Mouse (Mus musculus) C2C12 (cell line): ENCODE measurements around the gene Cep250. TPM values are rescaled to one million over a fixed set of nuclear protein-coding genes. Genes with fewer than 3 reads are reported as not detected.

Experiments used
- H3K27me3 ChIP-seq: one replicate; pipeline ENCODE4 v1.6.1; 2011; ENCODE audit not compliant: control insufficient read depth, insufficient read depth, insufficient read length
- H3K36me3 ChIP-seq: one replicate; pipeline ENCODE4 v1.6.1; 2011; ENCODE audit not compliant: control insufficient read depth, insufficient read depth
- H3K4me3 ChIP-seq: one replicate; pipeline ENCODE4 v1.5.1; 2011; ENCODE audit warnings: mild to moderate bottlenecking, control low read depth; ENCODE audit not compliant: poor library complexity, insufficient read depth, severe bottlenecking
- H3K79me2 ChIP-seq: one replicate; pipeline ENCODE4 v1.6.1; 2011; ENCODE audit not compliant: control insufficient read depth, insufficient read depth
- H3K79me3 ChIP-seq: one replicate; pipeline ENCODE4 v1.6.1; 2011; ENCODE audit warnings: low read depth, control low read depth
- H3ac ChIP-seq: one replicate; pipeline ENCODE3; 2011; ENCODE audit warnings: low read depth; ENCODE audit not compliant: control insufficient read depth, insufficient read length
- CEBPB ChIP-seq: IDR thresholded peaks from one replicate; pipeline ENCODE4 v1.6.1; 2011; ENCODE audit warnings: low read depth, mild to moderate bottlenecking, control low read depth, moderate library complexity
- CTCF ChIP-seq: IDR thresholded peaks from one replicate; pipeline ENCODE4 v1.5.1; 2011; ENCODE audit not compliant: control insufficient read depth, insufficient read depth, insufficient read length
- FOSL1 ChIP-seq: IDR thresholded peaks from one replicate; pipeline ENCODE4 v1.8.0; 2011; ENCODE audit warnings: mild to moderate bottlenecking, low read length; ENCODE audit not compliant: poor library complexity, insufficient read depth, severe bottlenecking
- MAX ChIP-seq: IDR thresholded peaks from one replicate; pipeline ENCODE4 v1.6.1; 2011; ENCODE audit warnings: mild to moderate bottlenecking, control low read depth
- MYOD1 ChIP-seq: IDR thresholded peaks from one replicate; pipeline ENCODE4 v1.6.1; 2011; ENCODE audit warnings: low read depth; ENCODE audit not compliant: control insufficient read depth, insufficient read length
- MYOG ChIP-seq: IDR thresholded peaks from one replicate; pipeline ENCODE4 v1.6.1; 2011; ENCODE audit not compliant: control insufficient read depth, insufficient read length; ENCODE audit errors: extremely low read depth
- USF1 ChIP-seq: IDR thresholded peaks from one replicate; pipeline ENCODE4 v1.6.1; 2011; ENCODE audit warnings: low read depth, mild to moderate bottlenecking, control low read depth, moderate library complexity
- polyA plus RNA-seq: library from polyadenylated mRNA; unstranded; fragments of >200 nt; fragmentation: generic; extraction: Trizol; gene quantifications from one replicate; pipeline ENCODE4 v1.2.1, GENCODE M21; 2012; ENCODE audit warnings: missing spikeins

The Cep250 gene
- polyA plus RNA-seq, 1 experiment: 24.1 TPM

DNA sequence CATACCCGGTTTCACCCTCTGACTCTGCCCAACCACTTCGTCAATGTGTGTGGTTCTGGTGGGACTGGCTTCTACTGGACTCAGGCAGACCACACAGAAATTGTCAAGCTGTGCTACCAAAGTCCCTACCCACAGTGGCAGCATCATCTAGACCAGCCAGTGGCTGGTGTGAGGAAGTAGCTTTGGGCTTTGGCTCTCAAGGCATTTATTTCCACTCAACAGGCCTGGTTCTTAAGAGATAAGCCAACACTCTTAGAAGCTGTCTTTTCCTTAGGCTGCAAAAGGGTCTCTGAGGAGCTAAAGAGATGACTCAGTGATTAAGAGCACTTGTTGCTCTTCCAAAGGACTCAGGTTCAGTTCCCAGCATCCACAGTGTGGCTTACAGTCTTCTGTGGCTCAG lies 65.5 kb downstream of the Cep250 start:
- no peak overlapping the region for H3ac ChIP-seq
- TF ChIP-seq FOSL1 (no peak), MYOD1 (no peak), CTCF (no peak), CEBPB (no peak), MYOG (no peak), MAX (no peak)
- no peak overlapping the region for H3K4me3 ChIP-seq
- no peaks in the 10 kb centered on the region for H3K79me3 ChIP-seq
- H3K79me2 ChIP-seq: no peaks in the 10 kb centered on the region
- H3K27me3 ChIP-seq: no peaks in the 10 kb centered on the region
- H3K36me3 ChIP-seq: peaks cover 17% of the 10 kb centered on the region

DNA sequence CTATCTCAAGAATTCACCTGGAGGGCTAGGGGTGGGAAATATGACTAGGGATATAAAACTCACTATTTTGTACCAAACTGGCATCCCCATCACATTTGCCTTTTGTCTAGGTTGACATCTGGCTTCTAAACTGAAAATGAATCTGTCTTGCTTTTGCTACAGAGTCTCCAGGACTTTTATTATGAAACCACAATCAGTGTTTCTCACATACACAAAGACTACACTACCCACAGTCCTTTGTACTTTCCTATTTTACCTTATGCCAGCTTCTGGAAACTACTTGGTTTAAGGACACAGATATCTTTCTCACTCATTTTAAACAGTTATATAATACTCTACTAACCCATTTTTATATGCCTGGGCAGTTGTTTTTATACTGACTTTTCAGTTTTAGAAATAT lies 69.2 kb downstream of the Cep250 start:
- no peaks in the 10 kb centered on the region for H3K36me3 ChIP-seq
- H3K4me3 ChIP-seq: no peak overlapping the region
- H3K79me3 ChIP-seq: no peaks in the 10 kb centered on the region
- H3K79me2 ChIP-seq: no peaks in the 10 kb centered on the region
- peaks cover 8% of the 10 kb centered on the region for H3K27me3 ChIP-seq
- TF ChIP-seq MAX (no peak), MYOG (no peak), CTCF (no peak), CEBPB (no peak), FOSL1 (no peak), MYOD1 (no peak), USF1 (no peak)
- H3ac ChIP-seq: no peak overlapping the region

DNA sequence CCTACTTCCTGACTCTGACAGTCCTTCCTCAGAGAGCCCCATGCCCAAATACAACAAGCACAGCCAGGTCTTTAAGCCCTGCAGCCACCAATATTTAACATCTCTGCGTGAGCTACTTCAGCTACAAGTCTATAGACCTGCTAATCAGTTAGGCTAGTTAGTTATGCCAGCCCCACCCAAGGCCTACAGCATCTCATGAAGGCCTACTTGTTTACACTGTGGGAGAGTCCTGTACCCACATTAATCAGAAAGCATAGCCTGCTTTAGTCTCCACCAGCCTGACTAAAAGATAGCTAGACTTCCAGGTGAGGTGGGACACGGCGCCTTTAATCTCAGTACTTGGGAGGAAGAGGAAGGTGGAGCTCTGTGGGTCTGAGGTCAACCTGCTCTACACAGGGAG lies 83.1 kb downstream of the Cep250 start:
- no peaks in the 10 kb centered on the region for H3K79me2 ChIP-seq
- H3K36me3 ChIP-seq: no peaks in the 10 kb centered on the region
- TF ChIP-seq MAX (no peak), MYOG (no peak), CEBPB (no peak), USF1 (no peak), CTCF (no peak), MYOD1 (no peak), FOSL1 (no peak)
- no peak overlapping the region for H3K4me3 ChIP-seq
- H3ac ChIP-seq: no peak overlapping the region
- no peaks in the 10 kb centered on the region for H3K79me3 ChIP-seq
- H3K27me3 ChIP-seq: peaks cover 60% of the 10 kb centered on the region

DNA sequence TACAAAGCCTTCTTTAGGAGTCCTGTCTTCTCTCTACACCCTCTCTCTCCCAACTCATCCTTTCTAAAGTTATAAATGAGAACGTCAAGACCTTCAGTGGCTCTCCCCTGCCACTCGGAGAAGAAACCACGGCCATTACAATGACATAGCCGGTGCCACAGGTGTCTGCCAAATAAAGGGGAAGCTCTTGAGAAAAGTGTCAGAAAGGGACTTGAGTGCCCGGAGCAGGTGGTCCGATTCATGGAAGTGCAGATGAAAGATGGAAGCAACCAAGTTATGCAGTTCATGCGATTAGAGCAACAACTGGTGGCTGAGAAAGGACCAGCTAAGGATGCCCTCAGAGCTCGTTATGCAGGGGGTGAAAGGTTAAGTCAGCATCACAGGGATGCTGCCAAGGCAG lies 86.6 kb downstream of the Cep250 start:
- H3K27me3 ChIP-seq: peaks cover 56% of the 10 kb centered on the region
- TF ChIP-seq MYOG (no peak), MAX (no peak), CEBPB (no peak), MYOD1 (no peak), CTCF (no peak), USF1 (no peak), FOSL1 (no peak)
- H3ac ChIP-seq: no peak overlapping the region
- H3K79me3 ChIP-seq: no peaks in the 10 kb centered on the region
- no peak overlapping the region for H3K4me3 ChIP-seq
- H3K79me2 ChIP-seq: no peaks in the 10 kb centered on the region
- no peaks in the 10 kb centered on the region for H3K36me3 ChIP-seq

DNA sequence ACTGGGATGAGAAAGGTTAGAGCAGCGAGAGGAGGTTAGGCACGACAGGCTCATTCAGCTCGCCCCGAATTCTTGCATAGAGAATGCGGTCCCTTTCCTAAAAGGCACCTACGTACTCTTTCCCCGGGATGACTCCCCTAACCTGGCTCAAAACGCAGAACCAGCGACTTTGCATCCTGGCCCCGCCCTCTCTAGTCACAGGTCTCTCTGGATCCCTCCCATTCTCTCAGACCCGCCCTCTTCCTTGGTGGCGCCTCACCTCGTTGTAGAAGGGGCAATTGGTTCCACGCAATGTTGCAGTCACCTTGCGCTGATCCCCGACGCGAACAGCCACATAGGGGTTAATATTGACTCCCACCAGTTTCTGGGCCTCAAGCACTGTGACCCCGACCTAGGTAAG lies 91.7 kb downstream of the Cep250 start:
- Histone ChIP-seq H3K4me3 (no peak overlapping the region), H3K79me2 (no peaks in the 10 kb centered on the region), H3K27me3 (peaks cover 47% of the 10 kb centered on the region), H3ac (no peak overlapping the region), H3K36me3 (no peaks in the 10 kb centered on the region), H3K79me3 (no peaks in the 10 kb centered on the region)
- no peak for TF ChIP-seq MYOD1
- no peak for TF ChIP-seq FOSL1
- TF ChIP-seq MYOG: no peak
- TF ChIP-seq USF1: no peak
- no peak for TF ChIP-seq MAX
- TF ChIP-seq CTCF: no peak
- TF ChIP-seq CEBPB: no peak

Other genes with a start within 250 kb of the Cep250 start
- gene Edem2, start 227.0 kb upstream of the Cep250 start, polyA plus RNA-seq: 19.0 TPM
- not detected for gene Gm17581, start 220.6 kb upstream of the Cep250 start, polyA plus RNA-seq
- 4.4 TPM for gene Procr, start 205.3 kb upstream of the Cep250 start, polyA plus RNA-seq
- 0.04 TPM for gene Mmp24, start 181.1 kb upstream of the Cep250 start, polyA plus RNA-seq
- gene BC029722, start 137.0 kb upstream of the Cep250 start, polyA plus RNA-seq: 32.9 TPM
- 340 TPM for gene Eif6, start 129.5 kb upstream of the Cep250 start, polyA plus RNA-seq
- 0.02 TPM for gene Fam83c, start 121.6 kb upstream of the Cep250 start, polyA plus RNA-seq
- 47.6 TPM for gene Uqcc1, start 26.1 kb upstream of the Cep250 start, polyA plus RNA-seq
- gene Gm15557, start 15.7 kb upstream of the Cep250 start, polyA plus RNA-seq: not detected
- not detected for gene Gdf5, start 11.1 kb upstream of the Cep250 start, polyA plus RNA-seq
- 0.09 TPM for gene 6430550D23Rik, start 51.5 kb downstream of the Cep250 start, polyA plus RNA-seq
- 230 TPM for gene Ergic3, start 51.6 kb downstream of the Cep250 start, polyA plus RNA-seq
- not detected for gene Fer1l4, start 96.5 kb downstream of the Cep250 start, polyA plus RNA-seq
- gene Spag4, start 108.7 kb downstream of the Cep250 start, polyA plus RNA-seq: 2.3 TPM
- gene Cpne1, start 155.5 kb downstream of the Cep250 start, polyA plus RNA-seq: 54.6 TPM
- 6.4 TPM for gene Rbm12, start 155.5 kb downstream of the Cep250 start, polyA plus RNA-seq
- 15.3 TPM for gene Gm28036, start 170.6 kb downstream of the Cep250 start, polyA plus RNA-seq
- gene Romo1, start 187.6 kb downstream of the Cep250 start, polyA plus RNA-seq: 287 TPM
- gene Nfs1, start 187.7 kb downstream of the Cep250 start, polyA plus RNA-seq: 33.7 TPM
- gene Rbm39, start 223.8 kb downstream of the Cep250 start, polyA plus RNA-seq: 51.3 TPM
- gene Phf20, start 240.0 kb downstream of the Cep250 start, polyA plus RNA-seq: 18.1 TPM